Mouse (Mus musculus): Measurements from ENCODE around the gene Mcm6. TPM values are rescaled to one million over a fixed set of nuclear protein-coding genes. Genes with fewer than 3 reads are reported as not detected.

Gene Mcm6
- polyA plus RNA-seq, 1 experiment: 27.0 TPM

DNA sequence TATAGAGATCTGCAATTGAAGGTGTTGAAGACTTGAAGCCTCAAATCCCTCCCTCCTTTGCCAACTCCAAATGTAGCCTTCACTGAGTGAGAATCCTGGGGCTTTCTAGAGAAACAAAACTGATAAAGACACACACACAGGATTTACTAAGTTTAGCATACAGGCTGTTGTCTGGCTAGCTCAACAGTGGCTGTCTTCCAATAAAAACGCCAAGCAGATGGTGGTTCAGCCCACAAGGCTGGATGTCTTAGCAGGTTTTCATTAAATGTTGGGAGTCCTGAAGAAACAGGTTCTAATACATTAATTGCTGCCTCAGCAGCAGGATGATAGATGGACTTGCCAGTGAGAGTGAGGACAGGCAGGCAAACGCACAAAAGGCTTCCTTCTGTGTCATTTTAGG, 1.1 kb upstream of the Mcm6 start:
- Histone ChIP-seq H3K4me3 (no peak overlapping the region), H3K36me3 (ENCODE audit: control insufficient read depth, insufficient read depth) (peaks cover 27% of the 10 kb centered on the region), H3K4me2 (ENCODE audit: low read depth) (no peak overlapping the region), H3K27me3 (ENCODE audit: control insufficient read depth, insufficient read depth, insufficient read length) (no peaks in the 10 kb centered on the region), H3ac (ENCODE audit: control insufficient read depth, insufficient read length) (no peak overlapping the region), H3K79me2 (ENCODE audit: control insufficient read depth, insufficient read depth) (peaks cover 24% of the 10 kb centered on the region)
- TF ChIP-seq E2F4 (IDR thresholded peaks at IDR 0.05; ENCODE audit: insufficient read depth): no peak
- no peak for TF ChIP-seq MAX (IDR thresholded peaks at IDR 0.05; ENCODE audit: low read depth)
- no peak for TF ChIP-seq REST (IDR thresholded peaks at IDR 0.05; ENCODE audit: insufficient read depth, insufficient read length)
- no peak for TF ChIP-seq POLR2AphosphoS2 (IDR thresholded peaks at IDR 0.05; ENCODE audit: insufficient read length, low read depth)
- TF ChIP-seq TCF3 (IDR thresholded peaks at IDR 0.05; ENCODE audit: insufficient read length, low read depth): no peak
- no peak for TF ChIP-seq MYOG (IDR thresholded peaks at IDR 0.05; ENCODE audit: control insufficient read depth in 1 of 3, insufficient read depth in 1 of 3, insufficient read length in 2 of 3, low read depth in 2 of 3)
- TF ChIP-seq MYOD1 (IDR thresholded peaks at IDR 0.05; ENCODE audit: control insufficient read depth in 1 of 3, insufficient read length in 2 of 3, low read depth in 2 of 3): no peak
- no peak for TF ChIP-seq CEBPB (IDR thresholded peaks at IDR 0.05; ENCODE audit: insufficient read depth, poor library complexity, severe bottlenecking)
- no peak for TF ChIP-seq POLR2A (IDR thresholded peaks at IDR 0.05; ENCODE audit: insufficient read length, low read depth)
- TF ChIP-seq USF1 (IDR thresholded peaks at IDR 0.05; ENCODE audit: low read depth): no peak

DNA sequence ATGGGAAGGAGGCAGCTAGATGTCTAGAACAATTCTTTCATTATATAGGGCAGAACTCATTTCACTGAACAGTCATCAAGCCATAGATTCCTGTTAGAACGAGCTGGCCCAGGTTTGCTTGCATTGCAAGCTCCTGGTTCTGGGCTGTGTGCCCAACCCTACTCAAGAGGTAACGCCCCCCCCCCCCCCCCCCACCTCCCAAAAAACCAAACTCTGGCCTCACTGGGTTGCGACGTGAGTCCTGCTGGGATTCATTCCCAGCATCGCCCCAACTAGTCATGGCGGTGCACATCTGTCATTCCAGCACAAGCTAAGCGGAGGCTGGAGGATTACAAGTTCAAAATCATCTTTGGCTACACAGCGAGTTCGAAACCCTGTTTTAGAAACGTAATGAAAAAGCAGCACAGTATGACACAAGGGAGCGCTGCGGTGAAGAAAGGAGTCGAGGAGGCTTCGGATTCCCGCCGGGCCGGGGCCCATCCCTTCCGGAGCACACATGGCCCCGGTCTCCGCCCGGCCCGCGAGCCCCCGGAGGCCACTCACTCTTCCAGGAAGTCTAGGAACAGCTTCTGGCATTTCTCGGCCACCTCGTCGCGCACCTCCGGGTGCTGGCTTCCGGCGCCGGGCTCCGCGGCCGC, 429 bp downstream of the Mcm6 start:
- H3K4me2 ChIP-seq (ENCODE audit: low read depth): peak overlapping the region; percentile 64
- H3K79me2 ChIP-seq (ENCODE audit: control insufficient read depth, insufficient read depth): peaks cover 28% of the 10 kb centered on the region
- peak overlapping the region; percentile 8 for H3ac ChIP-seq (ENCODE audit: control insufficient read depth, insufficient read length)
- H3K4me3 ChIP-seq: peak overlapping the region; percentile 47
- TF ChIP-seq POLR2AphosphoS2 (IDR thresholded peaks at IDR 0.05; ENCODE audit: insufficient read length, low read depth): no peak
- TF ChIP-seq TCF12 (IDR thresholded peaks at IDR 0.05; ENCODE audit: insufficient read depth, poor library complexity, severe bottlenecking): no peak
- no peak for TF ChIP-seq MYOG (IDR thresholded peaks at IDR 0.05; ENCODE audit: control insufficient read depth in 1 of 3, insufficient read depth in 1 of 3, insufficient read length in 2 of 3, low read depth in 2 of 3)
- TF ChIP-seq E2F4 (IDR thresholded peaks at IDR 0.05; ENCODE audit: insufficient read depth): no peak
- no peak for TF ChIP-seq POLR2A (IDR thresholded peaks at IDR 0.05; ENCODE audit: insufficient read length, low read depth)
- TF ChIP-seq REST (IDR thresholded peaks at IDR 0.05; ENCODE audit: insufficient read depth, insufficient read length): no peak
- no peak for TF ChIP-seq USF1 (IDR thresholded peaks at IDR 0.05; ENCODE audit: low read depth)
- TF ChIP-seq MAX (IDR thresholded peaks at IDR 0.05; ENCODE audit: low read depth): no peak
- TF ChIP-seq CEBPB (IDR thresholded peaks at IDR 0.05; ENCODE audit: insufficient read depth, poor library complexity, severe bottlenecking): no peak
- no peak for TF ChIP-seq SRF (IDR thresholded peaks at IDR 0.05; ENCODE audit: control insufficient read depth, insufficient read length, low read depth)
- no peak for TF ChIP-seq TCF3 (IDR thresholded peaks at IDR 0.05; ENCODE audit: insufficient read length, low read depth)
- TF ChIP-seq MYOD1 (IDR thresholded peaks at IDR 0.05; ENCODE audit: control insufficient read depth in 1 of 3, insufficient read length in 2 of 3, low read depth in 2 of 3): no peak
- H3K27me3 ChIP-seq (ENCODE audit: control insufficient read depth, insufficient read depth, insufficient read length): no peaks in the 10 kb centered on the region
- peaks cover 22% of the 10 kb centered on the region for H3K36me3 ChIP-seq (ENCODE audit: control insufficient read depth, insufficient read depth)

DNA sequence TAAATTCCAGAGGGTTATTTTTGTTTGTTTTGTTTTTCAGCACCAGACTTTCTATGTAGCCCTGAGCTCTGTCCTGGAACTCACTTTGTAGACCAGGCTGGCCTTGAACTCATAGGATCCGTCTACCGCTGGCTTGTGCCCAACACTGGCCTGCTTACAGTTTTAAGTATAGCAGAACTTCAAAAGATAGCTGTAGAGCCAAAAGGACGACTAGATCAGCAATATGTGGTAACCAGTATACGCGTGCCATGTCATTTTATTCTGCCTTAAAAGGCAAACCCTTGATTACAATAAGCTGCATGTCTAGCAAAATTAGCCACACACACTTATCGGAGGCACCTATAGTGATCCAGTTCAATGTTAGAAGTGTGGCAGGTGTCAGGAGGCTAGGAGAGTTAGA, 1.2 kb downstream of the Mcm6 start:
- Histone ChIP-seq H3ac (ENCODE audit: control insufficient read depth, insufficient read length) (no peak overlapping the region), H3K36me3 (ENCODE audit: control insufficient read depth, insufficient read depth) (peaks cover 18% of the 10 kb centered on the region)
- TF ChIP-seq MYOD1 (IDR thresholded peaks at IDR 0.05; ENCODE audit: control insufficient read depth in 1 of 3, insufficient read length in 2 of 3, low read depth in 2 of 3) (no peak), POLR2A (IDR thresholded peaks at IDR 0.05; ENCODE audit: insufficient read length, low read depth) (no peak), REST (IDR thresholded peaks at IDR 0.05; ENCODE audit: insufficient read depth, insufficient read length) (no peak), TCF12 (IDR thresholded peaks at IDR 0.05; ENCODE audit: insufficient read depth, poor library complexity, severe bottlenecking) (no peak), SRF (IDR thresholded peaks at IDR 0.05; ENCODE audit: control insufficient read depth, insufficient read length, low read depth) (no peak), MYOG (IDR thresholded peaks at IDR 0.05; ENCODE audit: control insufficient read depth in 1 of 3, insufficient read depth in 1 of 3, insufficient read length in 2 of 3, low read depth in 2 of 3) (no peak), CEBPB (IDR thresholded peaks at IDR 0.05; ENCODE audit: insufficient read depth, poor library complexity, severe bottlenecking) (no peak), TCF3 (IDR thresholded peaks at IDR 0.05; ENCODE audit: insufficient read length, low read depth) (no peak), POLR2AphosphoS2 (IDR thresholded peaks at IDR 0.05; ENCODE audit: insufficient read length, low read depth) (no peak)

DNA sequence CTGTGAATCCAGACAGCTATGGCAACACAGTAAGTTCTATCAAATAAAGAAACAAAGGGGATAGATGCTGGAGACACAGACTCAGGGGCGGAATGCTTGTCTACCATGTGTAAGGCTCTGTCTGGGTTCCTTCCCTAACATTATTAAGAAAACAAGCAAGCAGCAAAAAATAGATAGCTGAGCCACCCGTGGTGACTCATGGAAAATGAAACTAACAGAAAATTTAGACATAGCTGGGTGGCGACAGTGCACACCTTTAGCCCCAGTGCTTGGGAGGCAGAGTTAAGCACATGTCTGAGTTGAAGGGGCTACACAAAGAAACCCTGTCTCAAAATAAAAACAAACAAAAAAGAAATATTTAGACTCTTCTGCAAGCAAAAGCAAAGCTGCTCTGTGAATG, 2.0 kb downstream of the Mcm6 start:
- Histone ChIP-seq H3K27me3 (ENCODE audit: control insufficient read depth, insufficient read depth, insufficient read length) (no peaks in the 10 kb centered on the region), H3K79me2 (ENCODE audit: control insufficient read depth, insufficient read depth) (peaks cover 28% of the 10 kb centered on the region), H3K36me3 (ENCODE audit: control insufficient read depth, insufficient read depth) (peaks cover 12% of the 10 kb centered on the region), H3K4me3 (peak overlapping the region; percentile 47), H3K4me2 (ENCODE audit: low read depth) (peak overlapping the region; percentile 64), H3ac (ENCODE audit: control insufficient read depth, insufficient read length) (no peak overlapping the region)
- no peak for TF ChIP-seq MAX (IDR thresholded peaks at IDR 0.05; ENCODE audit: low read depth)
- no peak for TF ChIP-seq USF1 (IDR thresholded peaks at IDR 0.05; ENCODE audit: low read depth)

More for the DNA sequence above, 1.2 kb downstream of the Mcm6 start:
- H3K4me3 ChIP-seq: peak overlapping the region; percentile 47
- no peaks in the 10 kb centered on the region for H3K27me3 ChIP-seq (ENCODE audit: control insufficient read depth, insufficient read depth, insufficient read length)
- H3K4me2 ChIP-seq (ENCODE audit: low read depth): peak overlapping the region; percentile 64
- H3K79me2 ChIP-seq (ENCODE audit: control insufficient read depth, insufficient read depth): peaks cover 28% of the 10 kb centered on the region

DNA sequence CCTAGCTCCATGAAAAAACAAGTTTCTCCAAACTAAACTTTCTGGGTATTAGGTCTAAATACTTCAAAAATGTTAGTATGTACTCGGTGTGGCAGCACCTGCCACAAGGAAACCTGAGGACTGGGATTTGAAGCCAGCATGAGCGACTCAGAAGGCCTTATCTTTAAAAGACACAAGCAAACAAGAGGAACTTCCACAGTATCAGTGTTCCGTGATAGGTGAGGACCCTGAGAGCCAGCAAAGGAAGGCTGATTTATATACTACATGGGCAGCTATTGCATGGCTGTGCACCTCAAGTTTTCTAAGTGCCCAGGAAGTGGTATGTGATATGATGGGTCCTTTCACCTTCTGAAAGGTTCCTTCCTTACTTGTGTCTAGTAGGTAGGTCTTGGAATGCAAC, 6.4 kb downstream of the Mcm6 start:
- TF ChIP-seq MYOG (IDR thresholded peaks at IDR 0.05; ENCODE audit: control insufficient read depth in 1 of 3, insufficient read depth in 1 of 3, insufficient read length in 2 of 3, low read depth in 2 of 3) (no peak), MAX (IDR thresholded peaks at IDR 0.05; ENCODE audit: low read depth) (no peak), POLR2AphosphoS2 (IDR thresholded peaks at IDR 0.05; ENCODE audit: insufficient read length, low read depth) (no peak), E2F4 (IDR thresholded peaks at IDR 0.05; ENCODE audit: insufficient read depth) (no peak)

More for the DNA sequence above, 6.4 kb downstream of the Mcm6 start:
- peaks cover 13% of the 10 kb centered on the region for H3K36me3 ChIP-seq (ENCODE audit: control insufficient read depth, insufficient read depth)
- H3K79me2 ChIP-seq (ENCODE audit: control insufficient read depth, insufficient read depth): peaks cover 17% of the 10 kb centered on the region
- no peak overlapping the region for H3K4me3 ChIP-seq
- no peaks in the 10 kb centered on the region for H3K27me3 ChIP-seq (ENCODE audit: control insufficient read depth, insufficient read depth, insufficient read length)
- no peak overlapping the region for H3K4me2 ChIP-seq (ENCODE audit: low read depth)
- H3ac ChIP-seq (ENCODE audit: control insufficient read depth, insufficient read length): no peak overlapping the region

Measured in myocyte (in vitro differentiated cells).